Mouse (Mus musculus) liver, embryonic 14.5 days (tissue): ENCODE measurements around the gene Slc12a3. TPM values are rescaled to one million over a fixed set of nuclear protein-coding genes. Genes with fewer than 3 reads are reported as not detected.

Source experiments
- ATAC-seq: fragments of 200-750 bp; cut with Nextera tagmentation; 2 replicates; pipeline ENCODE4 v1.8.0; 2017; ENCODE audit warnings: moderate number of reproducible peaks, mild to moderate bottlenecking, moderate library complexity; ENCODE audit not compliant: insufficient read depth
- DNase-seq, 3 experiments: peaks; one replicate each; pipeline ENCODE4 v3.0.0-alpha.2; 2012 to 2013; ENCODE audit warnings: low read depth in 3 of 3, low spot score in 3 of 3
- H3K27ac ChIP-seq: fragments of 300-500 bp; sonication (generic); 2 replicates; pipeline ENCODE4 v1.5.1; 2014; ENCODE audit warnings: moderate library complexity, mild to moderate bottlenecking, control low read depth, inconsistent platforms
- H3K27me3 ChIP-seq: fragments of 300-500 bp; sonication (generic); 2 replicates; pipeline ENCODE4 v1.6.1; 2014; ENCODE audit warnings: mild to moderate bottlenecking, low read length, moderate library complexity; ENCODE audit not compliant: control insufficient read depth, insufficient read depth
- H3K36me3 ChIP-seq: fragments of 300-500 bp; sonication (generic); replicated peaks from 2 replicates; pipeline ENCODE4 v1.6.1; 2014; ENCODE audit warnings: low read depth; ENCODE audit not compliant: control insufficient read depth, insufficient read depth
- H3K4me1 ChIP-seq, 2 experiments: fragments of 200-500 bp in 1 of 2; fragments of 300-500 bp in 1 of 2; sonication (generic) in 1 of 2; replicated peaks; 2 replicates each; pipeline ENCODE4 v1.6.1; 2012 to 2014; ENCODE audit warnings: antibody characterized with exemption in 1 of 2, inconsistent platforms in 1 of 2, low read length in 1 of 2; ENCODE audit not compliant: control insufficient read depth in 2 of 2, insufficient read depth in 2 of 2
- H3K4me2 ChIP-seq: fragments of 300-500 bp; sonication (generic); 2 replicates; pipeline ENCODE4 v1.6.1; 2014; ENCODE audit warnings: low read depth, mild to moderate bottlenecking, control low read depth, moderate library complexity
- H3K4me3 ChIP-seq, 2 experiments: fragments of 200-500 bp in 1 of 2; fragments of 300-500 bp in 1 of 2; sonication (generic) in 1 of 2; 2 replicates each; pipeline ENCODE4 v1.5.1; 2012 to 2014; ENCODE audit warnings: low read depth in 2 of 2, low read length in 2 of 2, mild to moderate bottlenecking in 2 of 2, control low read depth in 1 of 2, inconsistent platforms in 1 of 2, moderate library complexity in 1 of 2; ENCODE audit not compliant: insufficient read depth in 1 of 2
- H3K9ac ChIP-seq: fragments of 300-500 bp; sonication (generic); replicated peaks from 2 replicates; pipeline ENCODE4 v1.6.1; 2014; ENCODE audit warnings: mild to moderate bottlenecking, control low read depth, moderate library complexity
- H3K9me3 ChIP-seq: fragments of 300-500 bp; sonication (generic); 2 replicates; pipeline ENCODE4 v1.6.1; 2016; ENCODE audit warnings: low read length, mixed read lengths; ENCODE audit not compliant: control insufficient read depth
- CTCF ChIP-seq: IDR thresholded peaks from 2 replicates; pipeline ENCODE4 v1.5.1; 2016; ENCODE audit warnings: antibody characterized with exemption, low read depth, control low read depth
- EP300 ChIP-seq: IDR thresholded peaks from 2 replicates; pipeline ENCODE4 v1.6.1; 2016; ENCODE audit warnings: antibody characterized with exemption, low read depth
- WGBS: fragments of 180-500 bp; shearing (Covaris S2); extraction: QIAGEN DNeasy Blood & Tissue Kit; methylation state at CpG from one replicate; pipeline ENCODE4 v1.1.7; 2014; ENCODE audit not compliant: insufficient replicate concordance; 5-methylcytosine and 5-hydroxymethylcytosine counted together
- polyA plus RNA-seq, 2 experiments: library from polyadenylated mRNA; depleted of rRNA in 1 of 2; stranded (reverse) in 1 of 2; unstranded in 1 of 2; fragments of >200 nt; fragmentation: Nextera tagmentation in 1 of 2; extraction: Ambion mirVana in 1 of 2; gene quantifications; 2 replicates each; pipeline versions ENCODE4 v1.2.1 to v1.2.3; 2012 to 2014

Gene Slc12a3
- polyA plus RNA-seq, 2 experiments, result 0.01 to 0.11 TPM

DNA sequence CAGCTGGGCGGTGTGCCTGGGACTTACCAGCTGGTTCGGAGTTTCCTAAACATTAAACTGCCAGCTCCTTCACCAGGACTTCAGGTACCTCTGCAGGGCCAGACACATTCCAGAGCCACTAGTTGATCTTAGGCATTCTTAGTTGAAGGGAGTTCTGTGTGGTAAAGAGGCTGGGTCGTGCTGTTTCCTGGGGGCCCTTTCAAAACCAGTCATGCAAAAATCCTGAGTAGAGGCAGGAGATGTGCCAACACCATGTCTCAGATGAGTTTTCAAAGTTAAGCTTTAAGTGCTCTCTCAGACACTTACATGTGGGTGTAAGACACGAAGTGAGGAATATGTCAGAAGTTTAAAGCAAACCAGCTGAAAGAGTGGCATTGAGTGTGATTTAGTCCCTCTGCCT lies 28.2 kb upstream of the Slc12a3 start:
- no peaks in the 10 kb centered on the region for H3K9me3 ChIP-seq
- H3K4me2 ChIP-seq, result no peak overlapping the region
- DNase-seq (no peak), ATAC-seq (no peak)
- H3K4me3 ChIP-seq, result no peak overlapping the region
- H3K36me3 ChIP-seq, result peaks cover 31% of the 10 kb centered on the region
- no peaks in the 10 kb centered on the region for H3K27me3 ChIP-seq
- TF ChIP-seq CTCF, result no peak
- no peak for TF ChIP-seq EP300
- 81% methylated on average over 4 of the region's 4 CpGs for WGBS
- no peaks in the 10 kb centered on the region for H3K4me1 ChIP-seq
- no peak overlapping the region for H3K9ac ChIP-seq
- H3K27ac ChIP-seq, result no peak overlapping the region

DNA sequence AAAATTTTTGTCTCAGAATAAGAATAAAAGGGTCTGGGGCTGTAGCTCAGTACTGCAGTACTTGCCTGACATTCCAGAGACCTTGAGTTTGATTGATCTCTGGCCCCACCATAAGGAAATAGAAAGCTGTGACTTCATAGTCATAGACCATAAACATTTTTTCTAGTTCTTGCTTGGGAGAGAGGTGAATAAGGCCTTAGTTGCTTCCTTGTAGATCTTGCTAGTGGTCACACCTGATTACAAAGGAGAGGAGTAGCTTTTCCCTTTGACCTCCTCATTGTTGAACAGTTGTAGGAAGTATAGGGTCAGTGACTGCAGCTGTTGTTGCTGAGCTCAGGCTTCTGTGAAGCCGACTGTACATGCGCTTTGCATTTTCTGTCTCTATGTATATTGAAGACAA lies 24.6 kb upstream of the Slc12a3 start:
- Histone ChIP-seq H3K27ac (no peak overlapping the region), H3K9me3 (no peaks in the 10 kb centered on the region), H3K4me3 (no peak overlapping the region), H3K9ac (no peak overlapping the region), H3K27me3 (no peaks in the 10 kb centered on the region), H3K4me2 (no peak overlapping the region), H3K4me1 (peaks cover 8 to 15% of the 10 kb centered on the region in 2 experiments), H3K36me3 (peaks cover 33% of the 10 kb centered on the region)
- TF ChIP-seq CTCF, result no peak
- no peak for TF ChIP-seq EP300
- WGBS, result 85% methylated on average over 2 of the region's 2 CpGs
- ATAC-seq, result no peak
- DNase-seq, result no peak

DNA sequence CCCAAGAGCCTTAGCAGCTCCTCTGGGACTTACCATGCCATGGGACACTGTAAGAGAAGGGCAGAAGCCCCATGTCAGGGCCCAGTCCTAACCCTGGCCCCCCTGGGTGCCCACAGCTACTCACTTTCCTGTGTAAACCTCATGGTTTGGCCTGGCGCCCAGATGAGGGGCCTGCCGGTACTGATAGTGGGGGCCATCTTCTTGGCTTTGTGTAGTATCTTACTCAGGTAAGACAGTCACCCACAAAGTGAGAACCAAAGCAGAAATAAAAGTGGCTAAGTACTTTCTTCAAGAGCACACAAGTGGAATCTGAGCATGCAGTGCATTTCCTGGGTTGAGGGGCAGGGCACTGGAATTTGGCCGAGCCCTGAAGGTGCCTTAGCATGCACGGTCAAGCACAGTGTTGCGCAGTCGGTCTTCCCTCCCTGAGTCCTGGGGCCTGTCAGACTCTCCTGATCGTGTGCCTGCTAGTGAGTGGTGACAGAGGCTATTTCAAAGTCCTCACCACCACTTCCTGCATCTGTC lies 21.9 kb upstream of the Slc12a3 start:
- no peak overlapping the region; the same call in 1 of the 2 replicates for H3K9ac ChIP-seq
- DNase-seq (peak in 2 of 3 experiments; percentile 24 to 35), ATAC-seq (peak; percentile 79)
- 36% methylated on average over 7 of the region's 7 CpGs for WGBS
- no peaks in the 10 kb centered on the region for H3K27me3 ChIP-seq
- H3K9me3 ChIP-seq, result no peaks in the 10 kb centered on the region
- H3K4me1 ChIP-seq, result peaks cover 8 to 15% of the 10 kb centered on the region in 2 experiments
- peaks cover 35% of the 10 kb centered on the region for H3K36me3 ChIP-seq
- H3K27ac ChIP-seq, result peak overlapping the region; percentile 57; the same call in 1 of the 2 replicates
- TF ChIP-seq EP300 (peak; percentile 42), CTCF (no peak)
- H3K4me2 ChIP-seq, result peak overlapping the region; percentile 15; the same call in 1 of the 2 replicates
- no peak overlapping the region for H3K4me3 ChIP-seq

DNA sequence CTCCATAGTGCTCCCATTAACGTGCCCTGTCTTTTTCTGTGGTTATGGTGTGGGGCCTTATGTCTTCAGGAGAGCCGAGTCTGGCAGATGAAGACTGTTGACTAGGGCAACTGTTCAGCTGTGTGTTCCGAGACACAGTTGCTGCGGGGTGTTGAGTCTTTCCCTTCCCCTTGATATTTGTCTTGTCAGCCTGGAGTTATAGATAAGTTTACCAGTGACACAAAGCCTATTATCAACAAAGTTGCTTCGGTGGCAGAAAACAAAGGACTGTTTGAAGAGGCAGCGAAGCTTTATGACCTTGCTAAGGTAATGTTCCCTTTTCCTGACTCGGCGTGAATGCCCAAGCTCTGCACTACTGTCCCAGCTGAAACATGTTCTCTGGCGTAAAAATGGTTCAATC lies 21.3 kb upstream of the Slc12a3 start:
- no peak; the same call in 1 of the 2 replicates for TF ChIP-seq EP300
- no peak for TF ChIP-seq CTCF
- H3K9ac ChIP-seq, result no peak overlapping the region; the same call in 1 of the 2 replicates
- H3K27me3 ChIP-seq, result no peaks in the 10 kb centered on the region
- H3K4me1 ChIP-seq, result peaks cover 8 to 15% of the 10 kb centered on the region in 2 experiments
- no peak overlapping the region; the same call in 1 of the 2 replicates for H3K4me2 ChIP-seq
- ATAC-seq (peak; percentile 75), DNase-seq (no peak)
- H3K27ac ChIP-seq, result peak overlapping the region; percentile 57
- peaks cover 34% of the 10 kb centered on the region for H3K36me3 ChIP-seq
- no peaks in the 10 kb centered on the region for H3K9me3 ChIP-seq
- 26% methylated on average over 9 of the region's 9 CpGs for WGBS
- H3K4me3 ChIP-seq, result no peak overlapping the region

DNA sequence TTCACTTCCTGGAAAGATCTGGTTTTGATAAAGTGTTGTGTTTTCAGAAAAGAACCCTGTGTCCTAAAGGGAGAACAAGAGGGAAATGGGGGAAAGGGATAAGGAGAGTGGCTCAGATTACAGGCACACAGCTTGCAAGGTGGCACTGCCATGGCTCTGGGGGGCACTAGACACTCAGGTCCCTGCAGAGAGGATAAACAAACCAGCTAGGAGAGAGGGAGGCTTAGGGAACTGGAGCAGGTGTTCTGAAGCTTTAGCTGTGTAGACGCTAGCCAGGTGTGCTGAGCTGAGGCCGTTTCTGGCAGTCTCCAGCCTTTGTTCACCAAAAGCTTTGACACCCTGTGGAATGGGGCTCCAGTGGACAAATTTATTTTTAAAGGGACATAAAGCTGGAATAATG lies 14.9 kb upstream of the Slc12a3 start:
- H3K4me2 ChIP-seq, result no peak overlapping the region
- H3K36me3 ChIP-seq, result peaks cover 17% of the 10 kb centered on the region
- H3K27ac ChIP-seq, result no peak overlapping the region
- TF ChIP-seq EP300, result no peak
- no peak for TF ChIP-seq CTCF
- ATAC-seq, result no peak
- H3K4me3 ChIP-seq, result no peak overlapping the region
- no peak overlapping the region for H3K9ac ChIP-seq
- WGBS, result 71% methylated on average over 2 of the region's 2 CpGs
- no peak for DNase-seq
- H3K27me3 ChIP-seq, result no peaks in the 10 kb centered on the region
- no peaks in the 10 kb centered on the region for H3K4me1 ChIP-seq
- H3K9me3 ChIP-seq, result no peaks in the 10 kb centered on the region
